Mouse (Mus musculus): Measurements from ENCODE around the gene Fdps. TPM values are rescaled to one million over a fixed set of nuclear protein-coding genes. Genes with fewer than 3 reads are reported as not detected.

Gene Fdps
- polyA plus RNA-seq, 1 experiment = 37.5 TPM

- H3K4me1 ChIP-seq (ENCODE audit: control insufficient read depth, insufficient read depth, low read length) = peaks cover 2% of the 10 kb centered on the region; the same call in 1 of the 2 replicates
These were observed 31.3 kb upstream of the Fdps start for GRCm38 (mm10) chr3:89133063-89133450.

DNA sequence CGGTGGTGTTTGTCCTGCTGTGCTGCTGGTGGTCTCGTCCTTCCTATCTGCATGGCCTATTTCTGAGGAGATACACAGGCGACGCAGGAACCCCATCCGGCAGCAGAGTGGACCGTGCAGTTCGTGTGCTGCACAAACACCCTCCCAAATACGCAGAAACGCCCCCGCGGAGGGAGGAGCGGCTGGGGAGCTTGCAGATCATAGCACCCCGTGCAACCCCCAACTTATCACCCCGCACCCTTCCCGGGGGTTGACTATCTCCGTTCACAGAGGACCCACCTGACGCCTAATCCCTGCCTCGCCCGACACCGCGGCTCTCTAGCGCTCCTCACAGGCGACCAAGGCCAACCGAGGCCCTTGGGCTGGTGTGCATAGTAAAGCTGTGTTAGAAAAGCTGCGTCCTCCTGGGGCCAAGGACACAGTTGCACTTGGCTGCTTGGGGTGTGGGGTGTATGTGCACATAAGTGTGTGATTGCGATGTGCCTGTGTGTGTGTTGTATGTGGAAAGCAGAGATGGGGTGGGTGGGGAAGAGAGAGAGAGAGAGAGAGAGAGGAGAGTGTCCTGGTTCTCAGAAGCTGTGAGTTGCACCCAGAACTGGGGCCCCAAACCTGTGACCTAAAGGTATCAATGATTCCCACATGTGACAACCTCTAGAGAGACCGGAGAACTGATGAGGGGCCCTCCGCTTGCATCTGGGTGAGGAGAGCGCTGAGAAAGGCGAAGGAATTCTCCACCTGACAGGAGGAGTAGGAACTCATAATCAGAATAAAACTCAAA is 30.7 kb upstream of the Fdps start:
- Histone ChIP-seq H3K4me3 (ENCODE audit: insufficient read depth, low read length) (no peak overlapping the region), H3K4me1 (ENCODE audit: control insufficient read depth, insufficient read depth, low read length) (peaks cover 2% of the 10 kb centered on the region; the same call in 1 of the 2 replicates), H3K27ac (ENCODE audit: insufficient read depth, low read depth, low read length) (no peak overlapping the region)
- no peak for TF ChIP-seq CTCF (IDR thresholded peaks at IDR 0.05; ENCODE audit: low read depth, low read length)
- no peak for TF ChIP-seq POLR2A (IDR thresholded peaks at IDR 0.05; ENCODE audit: borderline replicate concordance, low read depth, low read length)

More at GRCm38 (mm10) chr3:89133063-89133450, 31.3 kb upstream of the Fdps start:
- Histone ChIP-seq H3K27ac (ENCODE audit: insufficient read depth, low read depth, low read length) (no peak overlapping the region), H3K4me3 (ENCODE audit: insufficient read depth, low read length) (no peak overlapping the region)
- TF ChIP-seq POLR2A (IDR thresholded peaks at IDR 0.05; ENCODE audit: borderline replicate concordance, low read depth, low read length) = no peak
- no peak for TF ChIP-seq CTCF (IDR thresholded peaks at IDR 0.05; ENCODE audit: low read depth, low read length)

GRCm38 (mm10) chr3:89131816-89132215 is 30.1 kb upstream of the Fdps start:
- TF ChIP-seq POLR2A (IDR thresholded peaks at IDR 0.05; ENCODE audit: borderline replicate concordance, low read depth, low read length) = no peak
- TF ChIP-seq CTCF (IDR thresholded peaks at IDR 0.05; ENCODE audit: low read depth, low read length) = no peak
- Histone ChIP-seq H3K27ac (ENCODE audit: insufficient read depth, low read depth, low read length) (no peak overlapping the region), H3K4me1 (ENCODE audit: control insufficient read depth, insufficient read depth, low read length) (peaks cover 2% of the 10 kb centered on the region; the same call in 1 of the 2 replicates), H3K4me3 (ENCODE audit: insufficient read depth, low read length) (no peak overlapping the region)

DNA sequence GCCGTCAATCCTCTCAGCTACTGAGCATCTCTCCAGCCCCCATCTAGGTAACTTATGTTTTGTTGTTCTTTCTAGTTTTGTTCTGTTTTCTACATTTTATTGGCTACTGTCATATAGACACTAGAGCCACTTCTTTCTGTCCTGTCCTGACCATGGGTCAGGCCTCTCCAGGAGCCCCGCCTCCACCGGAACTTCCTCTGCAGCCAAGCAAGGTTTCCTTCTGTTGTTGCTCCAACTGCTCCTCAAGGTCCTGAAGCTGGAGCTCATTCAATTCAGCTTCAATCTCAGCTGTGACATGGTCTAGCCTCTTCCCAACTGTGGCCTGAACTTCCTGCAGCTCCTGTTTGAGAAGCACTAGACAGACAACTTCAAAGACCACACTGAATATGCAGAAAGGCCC is 28.1 kb upstream of the Fdps start:
- peaks cover 2% of the 10 kb centered on the region; the same call in 1 of the 2 replicates for H3K4me1 ChIP-seq (ENCODE audit: control insufficient read depth, insufficient read depth, low read length)
- H3K27ac ChIP-seq (ENCODE audit: insufficient read depth, low read depth, low read length) = no peak overlapping the region
- TF ChIP-seq CTCF (IDR thresholded peaks at IDR 0.05; ENCODE audit: low read depth, low read length) (no peak), POLR2A (IDR thresholded peaks at IDR 0.05; ENCODE audit: borderline replicate concordance, low read depth, low read length) (no peak)
- no peak overlapping the region for H3K4me3 ChIP-seq (ENCODE audit: insufficient read depth, low read length)

DNA sequence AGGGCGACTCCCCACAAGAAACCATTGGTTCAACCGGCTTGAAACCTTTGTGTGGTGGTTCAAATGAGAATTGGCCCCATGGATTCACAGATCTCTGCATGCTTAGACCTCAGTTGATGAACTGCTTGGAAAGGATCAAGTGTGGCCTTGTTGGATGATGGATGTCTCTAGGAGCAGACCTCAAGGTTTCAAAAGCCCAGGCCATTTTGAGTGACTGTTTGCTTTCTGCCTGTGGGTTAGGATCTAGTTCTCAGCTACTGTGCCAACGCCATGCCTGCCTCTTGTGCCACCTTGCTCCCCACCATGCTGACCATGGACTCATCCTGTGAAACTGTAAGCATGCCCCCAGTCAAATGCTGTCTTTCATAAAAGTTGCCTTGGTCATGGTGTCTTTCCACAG is 24.2 kb upstream of the Fdps start:
- TF ChIP-seq CTCF (IDR thresholded peaks at IDR 0.05; ENCODE audit: low read depth, low read length) (no peak), POLR2A (IDR thresholded peaks at IDR 0.05; ENCODE audit: borderline replicate concordance, low read depth, low read length) (no peak)
- Histone ChIP-seq H3K4me1 (ENCODE audit: control insufficient read depth, insufficient read depth, low read length) (peaks cover 6% of the 10 kb centered on the region), H3K4me3 (ENCODE audit: insufficient read depth, low read length) (no peak overlapping the region), H3K27ac (ENCODE audit: insufficient read depth, low read depth, low read length) (no peak overlapping the region)

DNA sequence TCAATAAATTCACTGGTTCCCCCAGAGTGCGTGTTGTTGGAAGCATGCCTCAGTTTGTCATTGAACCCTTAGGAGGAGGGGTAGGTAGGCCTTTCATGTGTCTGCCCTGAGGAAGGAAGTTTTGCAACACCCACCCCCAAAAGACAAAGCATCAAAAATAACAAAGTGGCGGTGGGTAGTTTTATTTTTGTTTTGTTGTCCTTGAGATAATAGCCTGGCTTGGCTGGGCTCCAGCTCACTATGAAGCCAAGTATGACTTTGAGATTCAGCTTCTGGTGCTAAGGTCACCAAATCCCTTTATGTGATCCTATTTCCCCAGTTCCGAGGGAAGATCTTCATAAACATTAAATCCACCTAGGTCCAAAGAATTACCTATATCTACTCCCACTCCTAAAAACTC is 22.5 kb upstream of the Fdps start:
- TF ChIP-seq POLR2A (IDR thresholded peaks at IDR 0.05; ENCODE audit: borderline replicate concordance, low read depth, low read length) (no peak), CTCF (IDR thresholded peaks at IDR 0.05; ENCODE audit: low read depth, low read length) (no peak)
- H3K27ac ChIP-seq (ENCODE audit: insufficient read depth, low read depth, low read length) = no peak overlapping the region
- H3K4me3 ChIP-seq (ENCODE audit: insufficient read depth, low read length) = no peak overlapping the region
- peaks cover 4% of the 10 kb centered on the region for H3K4me1 ChIP-seq (ENCODE audit: control insufficient read depth, insufficient read depth, low read length)

GRCm38 (mm10) chr3:89123313-89123712 is 21.6 kb upstream of the Fdps start:
- TF ChIP-seq POLR2A (IDR thresholded peaks at IDR 0.05; ENCODE audit: borderline replicate concordance, low read depth, low read length) (no peak), CTCF (IDR thresholded peaks at IDR 0.05; ENCODE audit: low read depth, low read length) (no peak)
- Histone ChIP-seq H3K4me1 (ENCODE audit: control insufficient read depth, insufficient read depth, low read length) (peaks cover 4% of the 10 kb centered on the region), H3K4me3 (ENCODE audit: insufficient read depth, low read length) (no peak overlapping the region), H3K27ac (ENCODE audit: insufficient read depth, low read depth, low read length) (no peak overlapping the region)

- Histone ChIP-seq H3K4me3 (ENCODE audit: insufficient read depth, low read length) (no peak overlapping the region), H3K4me1 (ENCODE audit: control insufficient read depth, insufficient read depth, low read length) (no peaks in the 10 kb centered on the region), H3K27ac (ENCODE audit: insufficient read depth, low read depth, low read length) (no peak overlapping the region)
- peak; percentile 22; the same call in 1 of the 2 replicates for TF ChIP-seq CTCF (IDR thresholded peaks at IDR 0.05; ENCODE audit: low read depth, low read length)
- no peak for TF ChIP-seq POLR2A (IDR thresholded peaks at IDR 0.05; ENCODE audit: borderline replicate concordance, low read depth, low read length)
These were observed 13.8 kb upstream of the Fdps start for GRCm38 (mm10) chr3:89115522-89115921.

DNA sequence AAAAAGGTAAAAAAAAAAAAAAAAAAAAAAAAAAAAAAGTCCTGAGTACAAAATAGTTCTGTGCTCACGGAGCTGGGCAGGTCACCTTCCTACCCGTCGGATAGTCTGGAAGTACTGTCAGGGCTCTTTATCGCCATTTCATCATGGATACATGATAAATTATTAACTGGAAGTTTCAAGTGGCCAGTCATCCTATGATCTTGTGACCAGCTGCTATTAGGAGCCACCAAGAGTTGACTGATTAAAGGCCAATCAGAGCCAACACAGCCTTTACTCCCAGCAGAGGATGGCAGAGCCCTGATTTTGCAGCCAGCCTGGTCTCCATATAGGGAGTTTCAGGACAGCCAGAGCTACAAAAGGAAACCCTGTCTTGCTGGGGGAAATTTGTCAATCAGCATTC is 11.3 kb upstream of the Fdps start:
- no peak overlapping the region for H3K4me3 ChIP-seq (ENCODE audit: insufficient read depth, low read length)
- H3K4me1 ChIP-seq (ENCODE audit: control insufficient read depth, insufficient read depth, low read length) = no peaks in the 10 kb centered on the region
- TF ChIP-seq POLR2A (IDR thresholded peaks at IDR 0.05; ENCODE audit: borderline replicate concordance, low read depth, low read length) = no peak
- TF ChIP-seq CTCF (IDR thresholded peaks at IDR 0.05; ENCODE audit: low read depth, low read length) = no peak
- H3K27ac ChIP-seq (ENCODE audit: insufficient read depth, low read depth, low read length) = no peak overlapping the region

- peaks cover 23% of the 10 kb centered on the region for H3K4me1 ChIP-seq (ENCODE audit: control insufficient read depth, insufficient read depth, low read length)
- H3K4me3 ChIP-seq (ENCODE audit: insufficient read depth, low read length) = no peak overlapping the region
- TF ChIP-seq POLR2A (IDR thresholded peaks at IDR 0.05; ENCODE audit: borderline replicate concordance, low read depth, low read length) (no peak), CTCF (IDR thresholded peaks at IDR 0.05; ENCODE audit: low read depth, low read length) (no peak)
- no peak overlapping the region for H3K27ac ChIP-seq (ENCODE audit: insufficient read depth, low read depth, low read length)
These were observed 6.4 kb upstream of the Fdps start for GRCm38 (mm10) chr3:89108146-89108545.

Measured in bone marrow macrophage, adult 2 months (primary cell).